Mouse (Mus musculus) cortical plate, adult 2 months (tissue): ENCODE results near the gene Lrrc27.

Experiments
- CTCF ChIP-seq: fragments of 200-500 bp; IDR thresholded peaks from 2 replicates; pipeline ENCODE4 v1.5.1; 2011; ENCODE audit warnings: mild to moderate bottlenecking, control low read depth, low read length; ENCODE audit not compliant: insufficient read depth; ENCODE audit errors: extremely low read depth
- POLR2A ChIP-seq: fragments of 200-500 bp; IDR thresholded peaks from 2 replicates; pipeline ENCODE4 v1.6.1; 2011; ENCODE audit warnings: mild to moderate bottlenecking, low read length, control low read depth; ENCODE audit not compliant: insufficient read depth; ENCODE audit errors: extremely low read depth

DNA sequence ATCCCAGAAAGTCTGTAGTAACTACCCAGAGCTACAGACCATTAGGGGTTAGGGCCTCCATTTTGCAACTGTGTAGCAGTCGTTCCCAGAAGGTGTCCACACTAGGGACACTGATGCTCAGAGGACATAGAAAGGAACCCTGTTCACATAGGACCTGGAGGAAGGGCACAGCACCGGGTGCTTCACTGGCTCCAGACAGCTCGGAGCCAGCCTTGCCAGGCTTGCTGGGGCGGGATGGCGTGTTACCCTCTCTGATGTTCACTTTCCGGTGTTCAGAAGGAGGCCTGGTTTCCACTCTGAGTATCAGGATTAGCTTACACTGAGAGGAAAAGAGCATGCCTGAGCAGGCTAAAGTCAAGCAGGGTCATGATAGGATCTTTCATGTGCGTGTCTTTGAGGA, 3.2 kb downstream of the Lrrc27 start:
- TF ChIP-seq POLR2A (no peak), CTCF (no peak)
